Mouse (Mus musculus): ENCODE results near the gene Exoc3l4. TPM values are rescaled to one million over a fixed set of nuclear protein-coding genes. Genes with fewer than 3 reads are reported as not detected.

Gene Exoc3l4
- total and polyA plus RNA-seq, 3 experiments, result 0.27 TPM; not detected in 2

DNA sequence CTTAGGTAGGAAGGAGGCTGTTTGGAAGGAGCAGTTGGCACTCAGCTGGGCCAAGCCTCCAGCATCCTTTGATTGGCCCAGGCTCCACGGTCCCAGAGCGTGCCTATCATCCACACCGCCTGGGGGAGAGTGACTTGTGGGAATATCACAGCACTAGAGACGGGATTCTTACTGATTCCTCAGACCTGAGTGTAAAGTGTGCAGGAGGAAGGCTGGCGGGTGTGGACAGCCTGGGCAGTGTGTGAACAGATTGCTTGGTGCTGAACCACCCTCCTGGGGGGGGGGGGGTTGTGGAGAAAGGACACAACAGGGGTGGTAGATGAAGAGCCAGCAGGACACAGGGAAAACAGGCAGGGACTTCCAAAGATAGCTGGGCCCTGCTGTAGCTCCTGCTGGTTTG lies 29.9 kb downstream of the Exoc3l4 start:
- H3K4me3 ChIP-seq (ENCODE audit: low read depth, low read length), result peak overlapping the region; percentile 75; the same call in 1 of the 2 replicates
- H3K36me3 ChIP-seq (replicated peaks), result peaks cover 81% of the 10 kb centered on the region
- peaks cover 96% of the 10 kb centered on the region for H3K4me1 ChIP-seq (ENCODE audit: insufficient read depth, low read depth, low read length)
- 0 out of 2 replicates have a peak, but pooled peaks have one; percentile 51 for TF ChIP-seq POLR2AphosphoS5 (IDR thresholded peaks at IDR 0.05; ENCODE audit: insufficient replicate concordance, low read depth, low read length)
- TF ChIP-seq TAL1 (conservative IDR thresholded peaks at IDR 0.05; ENCODE audit: low read depth, low read length), result no peak
- no peak for TF ChIP-seq GATA2 (IDR thresholded peaks at IDR 0.05; ENCODE audit: borderline replicate concordance, low read depth, low read length)
- TF ChIP-seq CTCF (IDR thresholded peaks at IDR 0.05; ENCODE audit: low read depth, low read length), result no peak
- no peak for TF ChIP-seq GATA1 (IDR thresholded peaks at IDR 0.05; ENCODE audit: borderline replicate concordance, low read length)
- H3K9me3 ChIP-seq (replicated peaks), result no peaks in the 10 kb centered on the region
- no peaks in the 10 kb centered on the region; the same call in 1 of the 2 replicates for H3K27me3 ChIP-seq (ENCODE audit: insufficient read depth, low read length)
- ATAC-seq (ENCODE audit: extremely low read depth, insufficient number of reproducible peaks, low FRiP score, poor library complexity, severe bottlenecking) (no peak), DNase-seq (ENCODE audit: low spot score) (no peak)

DNA sequence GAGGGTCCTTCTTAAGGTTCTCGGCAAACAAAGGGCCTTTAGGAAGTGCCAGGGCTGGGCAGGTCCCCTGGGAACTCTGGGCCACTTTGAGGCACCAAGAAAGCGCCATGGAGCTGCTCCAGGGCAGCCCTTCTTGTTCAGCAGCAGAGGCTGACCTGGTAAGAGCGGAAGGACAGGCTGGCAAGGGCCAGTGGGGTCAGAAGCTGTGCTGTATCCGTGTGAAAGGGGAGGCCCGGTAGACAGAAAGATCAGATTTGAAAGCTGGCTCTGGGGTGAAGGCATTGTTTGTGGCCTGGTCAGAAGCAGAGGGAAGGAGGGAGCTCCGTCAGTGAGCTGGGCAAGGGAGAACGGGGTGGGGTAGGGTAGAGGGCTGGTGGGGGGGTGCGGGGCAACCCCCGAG lies 30.5 kb downstream of the Exoc3l4 start:
- Histone ChIP-seq H3K27me3 (ENCODE audit: insufficient read depth, low read length) (no peaks in the 10 kb centered on the region; the same call in 1 of the 2 replicates), H3K4me1 (ENCODE audit: insufficient read depth, low read depth, low read length) (peaks cover 96% of the 10 kb centered on the region), H3K9me3 (replicated peaks) (no peaks in the 10 kb centered on the region), H3K36me3 (replicated peaks) (peaks cover 87% of the 10 kb centered on the region), H3K4me3 (ENCODE audit: low read depth, low read length) (peak overlapping the region; percentile 75; the same call in 1 of the 2 replicates)
- DNase-seq (ENCODE audit: low spot score), result no peak
- TF ChIP-seq POLR2AphosphoS5 (IDR thresholded peaks at IDR 0.05; ENCODE audit: insufficient replicate concordance, low read depth, low read length) (no peak), GATA2 (IDR thresholded peaks at IDR 0.05; ENCODE audit: borderline replicate concordance, low read depth, low read length) (no peak), CTCF (IDR thresholded peaks at IDR 0.05; ENCODE audit: low read depth, low read length) (no peak), TAL1 (conservative IDR thresholded peaks at IDR 0.05; ENCODE audit: low read depth, low read length) (no peak), GATA1 (IDR thresholded peaks at IDR 0.05; ENCODE audit: borderline replicate concordance, low read length) (no peak)
- no peak for ATAC-seq (ENCODE audit: extremely low read depth, insufficient number of reproducible peaks, low FRiP score, poor library complexity, severe bottlenecking)

DNA sequence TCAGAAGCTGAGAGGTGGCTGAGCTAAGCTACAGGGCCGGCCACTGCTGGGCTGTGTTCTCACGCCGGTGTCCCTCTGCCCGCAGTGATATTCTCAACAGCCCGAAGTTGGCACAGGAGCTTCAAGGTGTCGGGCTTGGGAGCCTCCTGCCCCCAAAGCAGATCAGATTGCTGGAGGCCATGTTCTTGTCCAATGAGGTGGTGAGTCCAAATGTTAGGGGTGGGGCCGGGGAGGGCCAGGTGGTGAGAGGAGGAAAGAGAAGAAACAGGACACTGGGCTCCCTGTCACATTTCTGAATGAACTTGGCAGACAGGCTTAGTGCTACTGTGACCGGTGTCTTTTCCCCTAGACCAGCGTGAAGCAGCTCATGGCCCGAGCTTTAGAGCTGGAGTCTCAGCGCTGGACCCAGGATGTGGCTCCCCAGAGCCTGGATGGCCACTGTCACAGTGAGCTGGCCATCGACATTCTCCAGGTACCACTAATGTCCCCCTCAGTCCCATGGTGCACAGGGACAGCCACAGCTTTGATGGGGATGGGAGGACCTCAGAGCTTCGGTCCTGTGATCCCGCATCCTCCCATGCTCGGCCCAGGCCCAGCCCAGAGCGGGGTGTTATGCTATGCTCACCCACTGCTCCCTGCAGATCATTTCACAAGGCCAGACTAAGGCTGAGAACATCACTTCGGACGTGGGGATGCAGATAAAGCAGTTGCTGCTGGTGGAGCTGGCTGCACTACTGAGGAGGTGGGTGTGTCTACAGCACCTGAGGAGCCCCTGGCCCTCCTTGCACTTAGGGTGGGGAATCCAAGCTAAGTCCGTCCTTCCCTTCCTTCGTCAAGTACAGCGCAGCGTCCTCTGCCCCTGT lies 31.3 kb downstream of the Exoc3l4 start:
- no peak for DNase-seq (ENCODE audit: low spot score)
- peak overlapping the region; percentile 75 for H3K4me3 ChIP-seq (ENCODE audit: low read depth, low read length)
- H3K4me1 ChIP-seq (ENCODE audit: insufficient read depth, low read depth, low read length), result peaks cover 94% of the 10 kb centered on the region
- no peaks in the 10 kb centered on the region; the same call in 1 of the 2 replicates for H3K27me3 ChIP-seq (ENCODE audit: insufficient read depth, low read length)
- no peaks in the 10 kb centered on the region for H3K9me3 ChIP-seq (replicated peaks)
- TF ChIP-seq GATA2 (IDR thresholded peaks at IDR 0.05; ENCODE audit: borderline replicate concordance, low read depth, low read length), result no peak
- no peak for ATAC-seq (ENCODE audit: extremely low read depth, insufficient number of reproducible peaks, low FRiP score, poor library complexity, severe bottlenecking)
- H3K36me3 ChIP-seq (replicated peaks), result peaks cover 95% of the 10 kb centered on the region

DNA sequence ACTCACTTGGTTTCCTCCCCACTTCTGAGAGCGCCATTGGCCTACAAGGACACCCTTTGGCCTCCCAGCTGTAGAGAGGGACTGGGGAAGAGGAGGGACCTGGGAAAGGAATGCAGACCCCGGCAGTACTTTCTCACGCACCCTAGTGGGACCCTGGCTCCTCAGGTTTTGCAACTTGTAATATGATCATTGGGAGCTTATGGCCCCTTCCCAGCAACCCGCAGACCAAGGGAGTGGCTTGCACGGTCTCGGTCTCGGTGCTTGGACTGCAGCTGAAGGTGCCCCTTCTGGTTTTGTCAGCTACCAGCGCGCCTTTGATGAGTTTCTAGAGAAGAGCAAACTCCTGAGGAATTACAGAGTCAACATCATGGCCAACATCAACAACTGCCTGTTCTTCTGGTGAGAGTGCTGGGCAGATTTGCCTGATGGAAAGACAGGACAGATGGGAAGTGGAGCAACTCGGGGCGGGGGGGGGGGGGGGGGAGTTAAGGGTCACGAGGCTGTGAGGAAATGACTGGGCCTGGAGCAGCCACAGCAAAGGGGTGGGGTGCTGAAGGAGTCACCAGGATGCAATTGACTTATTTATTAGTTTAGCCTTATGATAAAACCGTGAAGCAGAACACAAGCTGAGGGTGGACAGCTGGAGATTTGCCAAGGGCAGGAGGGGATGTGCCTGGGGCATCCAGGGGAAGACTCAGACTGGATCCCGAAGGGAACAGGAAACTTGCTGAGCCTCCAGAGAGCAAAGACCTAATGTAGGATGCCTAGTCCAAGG lies 32.3 kb downstream of the Exoc3l4 start:
- DNase-seq (ENCODE audit: low spot score), result no peak
- no peaks in the 10 kb centered on the region; the same call in 1 of the 2 replicates for H3K27me3 ChIP-seq (ENCODE audit: insufficient read depth, low read length)
- H3K36me3 ChIP-seq (replicated peaks), result peaks cover 100% of the 10 kb centered on the region
- no peak overlapping the region; the same call in 1 of the 2 replicates for H3K4me3 ChIP-seq (ENCODE audit: low read depth, low read length)
- TF ChIP-seq CTCF (IDR thresholded peaks at IDR 0.05; ENCODE audit: low read depth, low read length) (no peak), POLR2AphosphoS5 (IDR thresholded peaks at IDR 0.05; ENCODE audit: insufficient replicate concordance, low read depth, low read length) (no peak), GATA1 (IDR thresholded peaks at IDR 0.05; ENCODE audit: borderline replicate concordance, low read length) (no peak), TAL1 (conservative IDR thresholded peaks at IDR 0.05; ENCODE audit: low read depth, low read length) (no peak), GATA2 (IDR thresholded peaks at IDR 0.05; ENCODE audit: borderline replicate concordance, low read depth, low read length) (no peak)
- peaks cover 93% of the 10 kb centered on the region for H3K4me1 ChIP-seq (ENCODE audit: insufficient read depth, low read depth, low read length)
- no peak for ATAC-seq (ENCODE audit: extremely low read depth, insufficient number of reproducible peaks, low FRiP score, poor library complexity, severe bottlenecking)
- no peaks in the 10 kb centered on the region for H3K9me3 ChIP-seq (replicated peaks)

DNA sequence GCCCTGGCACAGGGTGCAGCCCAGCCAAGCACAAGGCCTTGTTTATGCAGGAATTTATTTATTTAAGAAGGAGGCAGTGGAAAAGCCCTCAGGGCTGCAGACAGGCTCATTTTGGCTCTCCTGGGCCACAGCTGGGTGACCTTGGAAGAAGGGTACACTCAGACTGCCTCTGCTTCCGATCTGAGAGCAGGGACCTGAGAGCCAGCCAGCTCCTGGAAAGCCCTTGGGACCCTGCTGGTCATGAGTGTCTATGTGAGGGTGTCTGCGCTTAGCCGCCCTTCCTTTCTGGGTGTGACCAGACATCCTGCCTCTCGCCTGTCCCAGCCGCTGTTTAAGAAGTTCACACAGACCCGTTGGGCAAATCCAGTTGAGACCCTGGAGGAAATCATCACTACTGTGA lies 33.5 kb downstream of the Exoc3l4 start:
- no peaks in the 10 kb centered on the region; the same call in 1 of the 2 replicates for H3K27me3 ChIP-seq (ENCODE audit: insufficient read depth, low read length)
- no peaks in the 10 kb centered on the region for H3K9me3 ChIP-seq (replicated peaks)
- peaks cover 99% of the 10 kb centered on the region for H3K36me3 ChIP-seq (replicated peaks)
- H3K4me3 ChIP-seq (ENCODE audit: low read depth, low read length), result no peak overlapping the region
- peaks cover 91% of the 10 kb centered on the region for H3K4me1 ChIP-seq (ENCODE audit: insufficient read depth, low read depth, low read length)
- DNase-seq (ENCODE audit: low spot score) (no peak), ATAC-seq (ENCODE audit: extremely low read depth, insufficient number of reproducible peaks, low FRiP score, poor library complexity, severe bottlenecking) (no peak)
- TF ChIP-seq GATA1 (IDR thresholded peaks at IDR 0.05; ENCODE audit: borderline replicate concordance, low read length), result no peak
- no peak for TF ChIP-seq TAL1 (conservative IDR thresholded peaks at IDR 0.05; ENCODE audit: low read depth, low read length)
- TF ChIP-seq CTCF (IDR thresholded peaks at IDR 0.05; ENCODE audit: low read depth, low read length), result no peak
- TF ChIP-seq GATA2 (IDR thresholded peaks at IDR 0.05; ENCODE audit: borderline replicate concordance, low read depth, low read length), result no peak
- no peak for TF ChIP-seq POLR2AphosphoS5 (IDR thresholded peaks at IDR 0.05; ENCODE audit: insufficient replicate concordance, low read depth, low read length)

DNA sequence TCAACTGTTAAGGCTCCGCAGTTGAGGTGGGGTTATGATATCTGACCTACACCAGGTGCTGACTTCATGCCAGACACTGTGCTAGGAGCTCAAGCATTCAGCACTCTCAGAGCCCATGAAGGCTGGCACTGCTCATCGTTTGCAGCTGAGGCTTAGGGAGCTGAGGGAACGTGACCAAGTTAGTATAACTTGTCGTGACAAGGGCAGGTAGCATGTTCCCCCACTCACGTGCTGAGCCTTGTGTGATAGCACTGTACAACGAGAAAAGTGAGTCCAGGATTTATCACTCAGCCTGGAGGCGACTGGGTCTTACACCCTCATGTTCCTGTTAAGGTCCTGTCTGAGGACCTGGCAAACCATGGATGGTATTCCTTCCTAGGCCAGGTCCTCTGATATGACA lies 34.7 kb downstream of the Exoc3l4 start:
- ATAC-seq (ENCODE audit: extremely low read depth, insufficient number of reproducible peaks, low FRiP score, poor library complexity, severe bottlenecking) (no peak), DNase-seq (ENCODE audit: low spot score) (no peak)
- H3K4me3 ChIP-seq (ENCODE audit: low read depth, low read length), result no peak overlapping the region
- H3K36me3 ChIP-seq (replicated peaks), result peaks cover 91% of the 10 kb centered on the region
- no peaks in the 10 kb centered on the region for H3K9me3 ChIP-seq (replicated peaks)
- H3K27me3 ChIP-seq (ENCODE audit: insufficient read depth, low read length), result peaks cover 4% of the 10 kb centered on the region; the same call in 1 of the 2 replicates
- H3K4me1 ChIP-seq (ENCODE audit: insufficient read depth, low read depth, low read length), result peaks cover 84% of the 10 kb centered on the region
- TF ChIP-seq TAL1 (conservative IDR thresholded peaks at IDR 0.05; ENCODE audit: low read depth, low read length), result no peak
- no peak for TF ChIP-seq CTCF (IDR thresholded peaks at IDR 0.05; ENCODE audit: low read depth, low read length)
- TF ChIP-seq GATA2 (IDR thresholded peaks at IDR 0.05; ENCODE audit: borderline replicate concordance, low read depth, low read length), result no peak
- no peak for TF ChIP-seq POLR2AphosphoS5 (IDR thresholded peaks at IDR 0.05; ENCODE audit: insufficient replicate concordance, low read depth, low read length)
- no peak for TF ChIP-seq GATA1 (IDR thresholded peaks at IDR 0.05; ENCODE audit: borderline replicate concordance, low read length)
